Mouse (Mus musculus) cerebellum, adult 9-11 months (tissue): ENCODE results near the gene Bcl2l1.

ENCODE experiments used
- DNase-seq: peaks from one replicate; pipeline ENCODE4 v3.0.0; 2022

Bcl2l1 gene

DNA sequence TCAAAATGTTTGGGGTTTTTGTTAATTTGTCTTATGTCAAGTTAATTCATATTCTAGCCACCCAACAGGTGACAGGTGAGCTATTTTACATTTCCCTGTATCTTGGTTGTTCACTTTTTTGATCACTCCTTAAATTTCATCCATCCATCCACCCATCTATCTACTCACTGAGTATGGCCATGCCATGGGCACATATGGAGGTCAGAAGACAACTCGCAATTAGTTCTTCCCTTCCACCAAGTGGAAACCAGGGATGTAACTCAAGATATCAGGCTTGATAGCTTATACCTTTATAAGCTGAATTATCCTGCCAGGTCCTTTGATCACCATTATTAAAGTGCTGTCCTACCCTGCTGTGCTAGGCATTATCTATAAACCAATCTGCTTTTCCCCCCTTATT, 7.8 kb downstream of the Bcl2l1 start:
- no peak for DNase-seq

DNA sequence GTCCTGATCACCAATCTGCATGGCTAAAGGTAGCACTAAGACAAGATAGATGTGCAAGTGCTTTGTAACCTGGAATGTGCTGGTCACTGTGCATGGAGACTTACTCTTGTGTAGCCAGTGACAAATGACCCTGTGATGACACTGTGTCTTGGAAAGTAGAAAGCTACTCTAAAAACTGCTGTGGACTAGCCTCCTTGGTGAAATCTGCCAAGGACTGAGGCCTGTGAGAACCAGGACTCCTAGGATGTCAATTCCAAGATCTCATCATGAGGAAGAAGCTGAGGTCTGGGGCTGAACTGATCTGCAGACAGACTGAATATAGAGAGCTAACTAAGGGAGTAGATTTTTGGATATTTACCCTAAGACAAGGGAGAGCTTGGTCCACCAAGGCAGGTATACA, 10.0 kb downstream of the Bcl2l1 start:
- DNase-seq: no peak

DNA sequence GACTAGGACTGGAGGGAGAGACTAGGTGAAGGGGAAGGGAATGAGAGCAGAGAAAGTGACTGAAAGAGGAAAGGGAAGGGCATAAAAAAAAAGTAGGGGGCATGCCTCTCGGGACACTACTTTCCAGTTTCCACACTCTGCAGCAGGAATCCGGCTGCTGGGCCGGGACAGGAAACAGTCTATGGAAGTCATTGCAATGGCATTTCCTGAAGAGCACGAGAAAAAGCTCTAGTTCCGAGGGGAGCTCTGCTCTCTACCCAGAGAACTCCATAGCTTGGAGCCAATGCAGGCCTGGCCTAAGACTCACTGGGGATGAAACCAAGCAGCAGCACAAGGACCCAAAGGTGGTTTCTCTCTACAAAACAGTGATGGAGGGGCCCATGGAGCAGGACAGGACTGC, 10.5 kb downstream of the Bcl2l1 start:
- no peak for DNase-seq

DNA sequence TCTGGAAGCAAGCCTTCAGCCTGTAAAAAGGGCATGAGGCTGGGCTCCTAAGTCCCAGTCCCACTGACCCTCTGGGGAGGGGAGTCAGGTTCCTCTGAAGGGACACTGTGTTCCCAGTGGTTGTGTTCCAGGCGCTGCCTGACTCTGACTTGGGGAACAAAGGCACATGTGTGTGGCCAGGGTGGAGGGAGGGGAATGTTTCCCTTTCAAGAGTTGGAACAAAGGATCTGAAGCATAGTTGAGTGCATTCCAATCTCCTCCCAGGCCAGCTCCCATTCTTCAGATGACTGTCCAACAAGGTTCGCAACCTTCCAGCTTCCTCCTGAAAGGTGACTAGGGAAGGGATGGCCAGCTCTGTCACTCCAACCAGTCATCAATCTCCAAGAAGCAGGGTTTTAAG, 11.2 kb downstream of the Bcl2l1 start:
- peak; percentile 62 for DNase-seq

DNA sequence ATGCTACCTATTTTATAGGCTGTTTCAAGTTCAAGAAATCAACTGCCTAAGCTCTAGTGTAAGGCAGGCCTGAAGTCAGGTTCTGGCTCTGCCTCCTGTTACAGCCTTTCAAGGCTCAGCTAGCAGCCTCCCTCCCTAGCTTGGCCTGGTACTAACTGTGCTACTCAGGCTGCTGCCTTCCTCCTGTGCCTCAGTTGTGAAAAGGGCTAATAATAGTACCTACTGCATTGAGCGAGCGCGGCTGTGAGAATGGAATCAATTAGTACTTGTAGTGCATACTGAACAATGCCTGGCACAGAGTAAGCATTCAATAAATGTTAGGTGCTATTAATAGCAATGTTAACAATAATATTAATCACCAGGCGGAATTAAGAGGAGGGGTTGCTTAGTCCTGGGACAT, 11.6 kb downstream of the Bcl2l1 start:
- peak; percentile 36 for DNase-seq

DNA sequence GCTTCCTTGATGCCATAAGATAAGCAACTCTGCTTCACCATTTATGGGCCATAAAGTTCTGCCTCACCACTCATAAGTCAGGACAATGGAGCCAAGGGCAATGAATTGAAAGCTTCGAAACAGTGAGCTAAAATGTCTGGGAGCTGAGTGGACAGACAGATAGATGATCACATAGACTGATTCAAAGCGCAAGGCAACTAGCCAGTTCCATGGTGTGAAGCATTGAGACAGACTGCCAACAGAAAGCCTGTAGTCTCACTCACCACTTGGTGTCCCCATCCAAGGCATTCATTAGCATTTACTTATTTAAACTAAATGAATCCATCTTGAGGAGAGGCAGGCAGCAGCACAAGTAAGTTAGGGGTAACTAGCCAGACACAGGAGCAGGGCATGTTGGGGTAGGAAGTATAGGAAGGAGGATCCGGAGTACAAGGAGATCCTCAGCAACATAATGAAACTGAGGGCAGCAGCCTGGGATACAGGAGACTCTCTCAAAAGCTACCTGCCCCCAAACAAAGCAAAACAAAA, 12.4 kb downstream of the Bcl2l1 start:
- DNase-seq: peak; percentile 53

- peak; percentile 41 for DNase-seq
Observed at GRCm38 (mm10) chr2:152818679-152819078, 12.8 kb downstream of the Bcl2l1 start.

DNA sequence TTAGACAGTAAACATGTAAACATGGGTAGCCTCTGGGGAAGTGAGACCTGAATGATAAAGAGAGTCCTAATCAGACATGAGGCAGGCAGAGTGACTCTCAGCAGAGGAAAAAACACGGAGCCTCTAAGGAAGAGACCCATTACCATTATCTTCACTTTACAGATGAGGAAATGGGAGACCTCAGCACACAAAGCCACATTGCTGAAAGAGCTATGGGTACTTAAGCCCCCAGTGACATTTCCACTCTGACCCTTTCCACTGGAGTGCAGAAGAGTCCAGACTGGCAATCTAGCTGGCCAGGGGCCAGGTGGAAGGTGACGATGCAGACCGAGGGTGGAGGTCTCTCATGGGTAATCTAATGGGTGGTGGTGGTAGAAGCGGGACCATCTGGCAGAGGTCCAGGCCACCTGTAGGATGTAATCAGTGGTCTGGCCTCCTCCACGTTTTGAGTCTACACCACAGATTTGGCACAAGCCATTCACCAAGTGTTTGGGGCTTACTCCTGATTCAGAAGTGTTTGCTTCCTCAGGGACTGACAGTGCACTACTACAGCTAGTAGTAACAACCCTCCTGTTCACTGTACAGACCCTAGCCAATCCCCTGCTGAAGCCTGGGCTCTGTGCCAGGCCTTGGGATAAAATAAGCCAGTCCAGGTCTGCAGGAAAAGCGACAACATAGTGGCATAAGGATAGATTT, 13.8 kb downstream of the Bcl2l1 start:
- peak; percentile 94 for DNase-seq

DNA sequence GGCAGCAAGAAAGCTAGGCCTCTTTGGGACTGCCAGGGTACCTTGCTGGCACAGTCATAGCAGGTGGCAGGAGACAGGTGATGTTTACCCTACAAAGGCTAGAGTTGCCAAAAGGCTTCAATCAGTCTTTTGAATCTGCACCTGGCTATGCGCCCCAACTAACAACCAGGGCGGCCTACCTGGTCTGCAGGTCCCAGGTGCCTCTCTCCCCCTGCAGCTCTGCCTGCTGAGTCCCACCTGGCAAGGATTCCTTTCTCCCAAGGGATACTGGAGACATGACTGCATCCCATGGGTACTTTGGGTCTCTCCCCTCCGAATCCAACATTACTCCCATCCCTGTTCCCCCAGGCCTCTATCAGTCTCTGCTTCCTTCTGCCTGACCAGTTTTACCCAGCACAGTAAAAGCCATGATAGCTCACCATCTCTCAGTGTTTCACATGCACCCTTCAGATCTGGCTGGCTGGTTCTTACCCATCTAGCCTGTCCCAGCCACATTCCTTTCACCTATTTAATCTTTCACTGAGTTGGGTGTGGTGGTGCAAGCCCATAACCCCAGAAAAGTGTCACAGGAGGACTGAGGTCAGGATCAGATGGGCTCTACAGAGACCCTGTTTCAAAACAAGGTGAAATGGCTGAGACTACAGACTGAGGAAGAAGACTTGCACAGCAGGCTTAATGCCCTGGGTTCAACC, 14.7 kb downstream of the Bcl2l1 start:
- DNase-seq: peak; percentile 67

DNA sequence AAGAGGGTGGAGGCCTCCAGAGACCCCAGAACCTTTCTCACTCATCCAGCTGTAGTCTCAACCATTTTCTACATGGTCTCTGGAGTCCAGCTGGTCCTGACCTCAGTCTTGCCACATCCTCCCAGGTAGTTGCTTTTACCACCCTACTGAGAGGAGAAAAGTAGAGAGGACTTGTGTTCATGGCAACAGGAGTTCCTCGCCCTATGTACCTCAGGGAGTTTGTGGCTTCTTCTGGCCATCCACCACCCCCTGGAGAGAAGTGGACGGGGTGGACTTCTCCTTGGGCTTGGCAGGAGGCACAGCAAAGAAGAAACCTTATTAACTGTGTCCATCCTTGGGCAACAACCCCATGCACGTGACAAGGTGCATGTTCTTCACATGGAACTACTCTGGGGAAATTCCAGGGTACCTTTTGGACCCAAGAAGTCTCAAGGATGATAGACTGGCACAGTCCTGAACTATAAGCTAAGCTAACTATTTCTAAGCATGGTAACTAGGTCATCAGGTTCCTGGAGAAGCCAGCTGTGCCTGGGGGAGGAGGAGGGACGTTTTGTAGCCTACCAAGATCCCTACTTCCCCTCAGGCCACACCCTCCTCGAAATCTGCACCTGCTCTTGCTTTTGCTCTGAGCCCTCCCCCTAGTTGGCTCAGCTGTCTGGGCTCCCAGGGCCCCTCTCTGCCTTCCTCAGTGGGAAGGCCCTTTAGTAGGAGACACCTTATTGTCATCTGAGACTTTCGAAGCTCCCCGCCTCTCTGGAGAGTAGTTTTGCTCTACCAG, 15.5 kb downstream of the Bcl2l1 start:
- peak; percentile 63 for DNase-seq

GRCm38 (mm10) chr2:152814213-152814874, 17.2 kb downstream of the Bcl2l1 start:
- DNase-seq: peak; percentile 72

DNA sequence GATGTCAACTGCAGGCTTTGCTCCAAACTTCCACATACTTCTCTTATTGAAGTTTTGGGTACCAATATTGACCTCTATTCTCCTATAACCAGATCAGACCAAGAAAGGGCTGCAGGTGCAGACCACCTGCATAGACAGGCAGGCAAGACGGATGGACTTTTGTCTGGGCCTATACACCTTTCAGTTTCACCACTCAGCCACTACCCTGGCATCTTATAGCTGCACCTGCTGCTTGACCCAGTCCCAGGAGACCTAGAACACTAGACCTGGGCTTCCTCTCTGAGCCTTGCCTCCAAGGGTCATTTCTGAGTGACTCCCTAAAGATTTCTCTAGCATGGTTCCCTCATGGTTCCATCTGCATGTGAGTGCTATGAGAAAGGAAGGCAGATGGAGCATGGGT, 18.3 kb downstream of the Bcl2l1 start:
- DNase-seq: no peak

- no peak for DNase-seq
Observed at GRCm38 (mm10) chr2:152811336-152812165, 20.0 kb downstream of the Bcl2l1 start.

GRCm38 (mm10) chr2:152810158-152810941, 21.2 kb downstream of the Bcl2l1 start:
- DNase-seq: no peak

GRCm38 (mm10) chr2:152808178-152808577, 23.4 kb downstream of the Bcl2l1 start:
- no peak for DNase-seq

DNA sequence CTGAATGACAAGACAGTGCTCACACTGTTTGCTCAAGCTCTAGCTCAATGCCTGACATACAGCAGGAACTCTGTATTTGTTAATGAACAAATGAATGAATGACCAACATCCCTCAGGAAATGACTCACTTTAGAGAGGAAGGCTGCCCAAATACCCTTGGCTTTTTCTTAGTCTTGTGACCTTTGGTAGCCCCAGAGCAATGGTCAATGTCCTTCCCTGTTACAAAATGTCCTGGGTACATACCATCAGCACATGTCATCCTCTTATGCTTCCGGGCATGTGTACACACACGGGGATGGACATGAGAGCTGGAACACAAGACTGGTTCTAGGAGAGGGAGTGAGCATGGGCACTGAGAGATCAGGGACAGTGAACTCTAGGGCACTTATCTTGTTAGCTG, 25.5 kb downstream of the Bcl2l1 start:
- DNase-seq: no peak

DNA sequence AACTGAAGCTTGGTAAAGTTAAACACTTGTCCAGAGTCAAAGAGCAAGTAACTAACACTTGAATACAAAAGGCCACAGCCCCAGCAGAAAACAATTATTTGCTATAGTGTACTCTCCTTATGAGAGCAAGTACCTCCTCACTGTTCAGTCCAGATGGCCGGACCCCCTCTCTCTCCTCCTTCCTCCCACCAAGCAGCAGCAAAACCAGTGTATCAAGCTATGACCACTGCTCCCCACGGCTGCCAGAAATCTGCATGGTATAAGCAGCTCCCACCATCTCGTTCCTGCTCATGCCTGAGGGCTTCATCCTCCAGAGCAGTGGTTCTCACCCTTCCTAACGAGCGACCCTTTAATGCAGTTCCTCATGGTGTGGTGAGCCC, 26.4 kb downstream of the Bcl2l1 start:
- no peak for DNase-seq

DNA sequence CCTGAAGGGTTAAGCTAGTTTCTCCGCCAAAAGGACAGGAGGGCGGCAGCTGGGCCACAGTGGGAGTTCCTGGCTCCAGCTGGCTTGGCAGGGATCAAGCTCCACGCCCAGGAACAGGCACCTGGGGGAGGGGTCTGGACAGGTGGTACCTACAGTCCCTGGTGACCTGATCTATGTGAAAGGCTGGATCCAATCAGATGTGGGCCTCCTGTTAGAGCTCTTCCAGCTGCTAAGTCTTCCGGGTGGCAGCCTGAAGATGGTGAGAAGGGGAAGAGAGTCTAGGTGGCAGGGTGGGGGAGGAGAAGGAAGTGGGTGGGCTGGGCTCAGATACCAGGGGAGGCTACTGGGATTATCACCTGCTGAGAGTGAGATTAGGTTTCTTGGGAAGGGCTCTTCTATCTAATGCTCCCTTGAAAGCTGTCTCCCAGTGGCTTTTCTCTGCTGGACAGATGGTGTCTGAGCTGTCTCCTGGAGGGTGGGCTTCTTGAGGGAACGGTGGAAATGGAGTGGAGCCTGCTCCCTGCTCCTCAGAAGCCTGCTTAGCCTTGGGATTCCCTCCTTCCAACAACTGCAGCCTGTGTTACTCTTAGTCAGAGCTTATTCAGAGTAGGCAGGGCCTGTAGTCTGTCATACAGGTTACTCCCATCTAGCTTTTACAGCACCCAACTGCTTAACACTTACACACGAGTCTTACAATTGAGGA, 27.0 kb downstream of the Bcl2l1 start:
- DNase-seq: peak; percentile 94

DNA sequence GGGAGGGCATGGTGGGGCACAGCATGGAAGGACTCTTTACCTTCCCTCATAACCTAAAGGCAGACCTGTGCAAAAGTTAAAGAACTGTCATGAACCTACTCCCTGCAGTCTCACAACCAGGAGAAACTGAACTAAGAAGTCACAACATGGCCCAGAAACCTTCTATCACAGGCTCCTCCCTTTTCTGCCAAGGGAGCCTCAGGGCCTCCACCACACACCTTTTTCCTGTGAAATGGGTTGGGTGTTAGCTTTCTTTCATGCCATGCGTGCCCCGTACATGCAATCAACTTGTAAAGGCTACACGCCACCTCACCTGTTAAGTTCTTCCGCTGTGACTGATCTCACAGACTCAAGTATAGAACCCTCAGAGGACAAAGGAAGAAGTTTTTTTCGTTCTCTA, 28.4 kb downstream of the Bcl2l1 start:
- no peak for DNase-seq

DNA sequence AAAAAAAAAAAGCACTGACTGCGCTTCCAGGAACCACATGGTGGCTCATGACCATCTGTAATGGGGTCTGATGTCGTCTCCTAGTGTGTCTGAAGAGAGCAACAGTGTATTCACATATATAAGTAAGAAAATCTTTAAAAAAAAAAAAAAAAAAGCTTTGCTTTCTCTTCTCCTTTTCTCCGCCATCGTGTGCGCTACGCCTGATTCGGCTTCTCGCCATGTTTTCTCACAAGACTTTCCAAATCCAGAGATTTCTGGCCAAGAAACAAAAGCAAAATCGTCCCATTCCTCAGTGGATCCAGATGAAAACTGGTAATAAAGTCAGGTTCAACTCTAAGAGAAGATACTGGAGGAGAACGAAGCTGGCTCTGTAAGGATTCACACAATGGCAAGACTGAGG, 29.2 kb downstream of the Bcl2l1 start:
- no peak for DNase-seq

DNA sequence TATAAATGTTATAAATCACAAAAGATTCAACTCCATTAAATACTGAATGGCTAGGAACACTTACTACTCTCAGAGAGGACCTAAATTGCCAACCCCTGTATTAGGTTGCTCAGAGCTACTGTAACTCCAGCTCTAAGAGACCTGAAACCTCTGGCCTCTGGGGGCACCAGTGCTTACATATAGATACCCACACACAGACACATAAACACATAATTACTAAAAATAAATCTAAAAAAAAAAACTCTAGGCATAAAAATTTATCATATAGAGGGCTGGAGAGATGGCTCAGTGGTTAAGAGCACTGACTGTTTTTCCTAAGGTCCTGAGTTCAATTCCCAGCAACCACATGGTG, 30.8 kb downstream of the Bcl2l1 start:
- DNase-seq: no peak
